Mouse (Mus musculus) myocyte (in vitro differentiated cells): ENCODE results near the gene Tex22. TPM values are rescaled to one million over a fixed set of nuclear protein-coding genes. Genes with fewer than 3 reads are reported as not detected.

Experiments
- H3K27me3 ChIP-seq: one replicate; pipeline ENCODE4 v1.6.1; 2011; ENCODE audit not compliant: control insufficient read depth, insufficient read depth, insufficient read length
- H3K36me3 ChIP-seq: one replicate; pipeline ENCODE4 v1.6.1; 2011; ENCODE audit not compliant: control insufficient read depth, insufficient read depth
- H3K4me2 ChIP-seq: one replicate; pipeline ENCODE4 v1.6.1; 2011; ENCODE audit warnings: low read depth, control low read depth
- H3K4me3 ChIP-seq: one replicate; pipeline ENCODE4 v1.5.1; 2011; ENCODE audit warnings: mild to moderate bottlenecking, control low read depth, moderate library complexity
- H3K79me2 ChIP-seq: one replicate; pipeline ENCODE4 v1.6.1; 2011; ENCODE audit not compliant: control insufficient read depth, insufficient read depth
- H3ac ChIP-seq: one replicate; pipeline ENCODE4 v1.6.1; 2011; ENCODE audit not compliant: control insufficient read depth, insufficient read length
- CEBPB ChIP-seq: IDR thresholded peaks from 2 replicates; pipeline ENCODE4 v1.6.1; 2011; ENCODE audit warnings: mild to moderate bottlenecking, moderate library complexity; ENCODE audit not compliant: poor library complexity, insufficient read depth, severe bottlenecking
- E2F4 ChIP-seq: IDR thresholded peaks from one replicate; pipeline ENCODE4 v1.6.1; 2011; ENCODE audit warnings: mild to moderate bottlenecking, control low read depth, moderate library complexity; ENCODE audit not compliant: insufficient read depth
- MAX ChIP-seq: IDR thresholded peaks from one replicate; pipeline ENCODE4 v1.6.1; 2011; ENCODE audit warnings: low read depth, mild to moderate bottlenecking, control low read depth
- MYOD1 ChIP-seq, 3 experiments: IDR thresholded peaks; one replicate each; pipeline ENCODE4 v1.6.1; 2011; ENCODE audit warnings: control low read depth in 2 of 3, low read depth in 2 of 3, mild to moderate bottlenecking in 2 of 3, moderate library complexity in 1 of 3; ENCODE audit not compliant: insufficient read length in 2 of 3, control insufficient read depth in 1 of 3
- MYOG ChIP-seq, 3 experiments: IDR thresholded peaks; one replicate each; pipeline ENCODE4 v1.6.1; 2011; ENCODE audit warnings: control low read depth in 2 of 3, low read depth in 2 of 3, mild to moderate bottlenecking in 2 of 3; ENCODE audit not compliant: insufficient read length in 2 of 3, control insufficient read depth in 1 of 3, insufficient read depth in 1 of 3
- POLR2A ChIP-seq: IDR thresholded peaks from one replicate; pipeline ENCODE4 v1.6.1; 2011; ENCODE audit warnings: low read depth, mild to moderate bottlenecking, control low read depth, moderate library complexity; ENCODE audit not compliant: insufficient read length
- POLR2AphosphoS2 ChIP-seq: IDR thresholded peaks from one replicate; pipeline ENCODE4 v1.6.1; 2011; ENCODE audit warnings: low read depth, control low read depth; ENCODE audit not compliant: insufficient read length
- REST ChIP-seq: IDR thresholded peaks from one replicate; pipeline ENCODE4 v1.6.1; 2011; ENCODE audit warnings: mild to moderate bottlenecking, control low read depth, moderate library complexity; ENCODE audit not compliant: insufficient read depth, insufficient read length
- SRF ChIP-seq: IDR thresholded peaks from one replicate; pipeline ENCODE4 v1.6.1; 2011; ENCODE audit warnings: low read depth; ENCODE audit not compliant: control insufficient read depth, insufficient read length
- TCF12 ChIP-seq: IDR thresholded peaks from one replicate; pipeline ENCODE4 v1.6.1; 2011; ENCODE audit warnings: mild to moderate bottlenecking, control low read depth; ENCODE audit not compliant: poor library complexity, insufficient read depth, severe bottlenecking
- TCF3 ChIP-seq: IDR thresholded peaks from one replicate; pipeline ENCODE4 v1.6.1; 2011; ENCODE audit warnings: low read depth, control low read depth; ENCODE audit not compliant: insufficient read length
- USF1 ChIP-seq: IDR thresholded peaks from one replicate; pipeline ENCODE4 v1.6.1; 2011; ENCODE audit warnings: low read depth, mild to moderate bottlenecking, control low read depth, moderate library complexity
- polyA plus RNA-seq: library from polyadenylated mRNA; unstranded; fragments of >200 nt; fragmentation: generic; extraction: Trizol; gene quantifications from one replicate; pipeline ENCODE4 v1.2.1, GENCODE M21; 2012; ENCODE audit warnings: missing spikeins

The Tex22 gene
- polyA plus RNA-seq, 1 experiment = 0.11 TPM

DNA sequence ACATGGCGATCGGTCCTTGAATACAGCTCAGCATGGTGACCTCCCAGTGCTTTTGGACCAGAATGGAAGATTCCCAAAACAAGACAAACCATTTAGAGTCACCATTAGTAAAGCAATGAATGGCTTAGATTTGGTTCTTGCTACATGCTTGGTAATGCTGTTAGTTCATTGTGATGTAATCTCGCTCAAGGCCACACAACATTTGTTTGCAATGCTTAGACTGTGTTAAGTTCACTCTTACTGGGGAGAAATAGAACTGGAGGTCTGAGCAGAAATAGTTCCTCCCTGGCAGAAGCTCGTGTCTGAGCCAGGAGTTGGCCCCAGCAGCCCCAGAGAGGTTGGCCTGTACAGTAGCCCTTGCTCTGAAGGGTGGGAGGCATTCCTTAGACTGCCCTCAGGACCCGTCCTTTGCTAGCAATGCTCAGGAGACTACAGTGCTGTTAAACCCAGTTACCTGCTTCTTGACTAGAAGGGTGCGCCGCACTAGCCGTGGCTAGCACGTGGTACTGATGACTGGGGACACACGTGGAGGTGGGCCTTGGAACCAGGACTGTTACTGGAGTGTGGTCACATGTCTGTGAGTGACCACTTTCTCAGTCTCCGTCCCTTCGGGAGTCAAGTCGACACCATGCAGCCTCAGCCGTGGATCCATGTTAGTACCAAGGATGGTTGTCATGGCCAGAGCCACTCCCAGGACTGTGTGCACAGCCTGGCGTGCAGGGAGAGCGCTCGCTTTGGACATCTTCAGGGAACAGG is 34.4 kb downstream of the Tex22 start:
- no peak for TF ChIP-seq REST
- TF ChIP-seq USF1 = no peak
- TF ChIP-seq MYOD1 (IDR thresholded peaks at IDR 0.05; ENCODE audit: control insufficient read depth in 1 of 3, insufficient read length in 2 of 3, low read depth in 2 of 3) = no peak
- TF ChIP-seq MAX = no peak
- TF ChIP-seq POLR2AphosphoS2 = no peak
- TF ChIP-seq CEBPB = no peak
- no peak for TF ChIP-seq TCF3
- no peak for TF ChIP-seq E2F4
- TF ChIP-seq TCF12 = no peak
- TF ChIP-seq MYOG (IDR thresholded peaks at IDR 0.05; ENCODE audit: control insufficient read depth in 1 of 3, insufficient read depth in 1 of 3, insufficient read length in 2 of 3, low read depth in 2 of 3) = no peak
- no peak for TF ChIP-seq POLR2A
- Histone ChIP-seq H3K4me3 (no peak overlapping the region), H3K36me3 (peaks cover 12% of the 10 kb centered on the region), H3K4me2 (no peak overlapping the region), H3K79me2 (peaks cover 78% of the 10 kb centered on the region), H3K27me3 (no peaks in the 10 kb centered on the region), H3ac (no peak overlapping the region)

DNA sequence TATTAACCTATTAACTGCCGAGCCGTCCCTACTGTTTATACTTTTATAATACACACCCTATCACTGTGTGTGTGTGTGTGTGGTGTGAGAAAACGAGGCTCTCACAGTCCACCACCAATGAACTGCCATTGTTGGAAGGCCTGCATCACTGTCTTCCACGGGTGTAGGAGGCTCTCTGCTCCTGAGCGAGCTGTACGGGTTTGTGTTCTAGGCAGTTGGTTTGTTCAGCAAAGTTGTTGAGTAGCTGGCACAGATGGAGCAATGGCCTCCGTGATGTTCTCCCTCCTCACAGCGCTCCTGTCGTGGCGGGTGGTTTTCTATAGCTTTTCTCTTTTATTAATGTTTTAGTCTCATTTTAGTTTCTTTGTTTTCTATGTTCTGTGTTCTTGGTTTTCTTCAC is 35.5 kb downstream of the Tex22 start:
- Histone ChIP-seq H3K27me3 (no peaks in the 10 kb centered on the region), H3ac (no peak overlapping the region), H3K36me3 (peaks cover 19% of the 10 kb centered on the region), H3K4me2 (no peak overlapping the region), H3K4me3 (no peak overlapping the region), H3K79me2 (peaks cover 67% of the 10 kb centered on the region)
- TF ChIP-seq MAX (no peak), TCF3 (no peak)

DNA sequence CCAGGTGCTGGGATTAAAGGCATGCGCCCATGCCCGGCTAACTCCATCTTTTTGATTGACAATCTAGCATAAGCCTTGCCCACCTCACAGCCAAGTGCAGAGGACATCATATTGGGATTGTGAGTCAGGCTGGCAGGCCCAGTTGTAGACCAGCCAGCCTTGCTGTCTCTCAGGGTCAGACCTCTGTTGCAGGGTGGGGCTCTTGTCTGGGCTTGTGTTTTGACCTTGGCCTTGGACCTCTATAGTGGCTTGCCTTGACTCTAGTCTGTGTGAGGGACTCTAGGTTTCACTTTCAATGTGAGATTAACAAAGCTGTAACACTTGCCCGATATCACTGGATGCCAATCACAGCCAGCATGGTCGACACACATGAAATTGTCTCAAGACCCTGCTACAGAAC is 39.8 kb downstream of the Tex22 start:
- no peaks in the 10 kb centered on the region for H3K27me3 ChIP-seq
- H3K4me3 ChIP-seq = no peak overlapping the region
- TF ChIP-seq POLR2AphosphoS2 = no peak
- TF ChIP-seq TCF3 = no peak
- TF ChIP-seq MYOG (IDR thresholded peaks at IDR 0.05; ENCODE audit: control insufficient read depth in 1 of 3, insufficient read depth in 1 of 3, insufficient read length in 2 of 3, low read depth in 2 of 3) = no peak
- no peak for TF ChIP-seq USF1
- TF ChIP-seq CEBPB = no peak
- no peak for TF ChIP-seq POLR2A
- peaks cover 25% of the 10 kb centered on the region for H3K79me2 ChIP-seq
- peaks cover 26% of the 10 kb centered on the region for H3K36me3 ChIP-seq
- no peak overlapping the region for H3K4me2 ChIP-seq
- H3ac ChIP-seq = no peak overlapping the region

DNA sequence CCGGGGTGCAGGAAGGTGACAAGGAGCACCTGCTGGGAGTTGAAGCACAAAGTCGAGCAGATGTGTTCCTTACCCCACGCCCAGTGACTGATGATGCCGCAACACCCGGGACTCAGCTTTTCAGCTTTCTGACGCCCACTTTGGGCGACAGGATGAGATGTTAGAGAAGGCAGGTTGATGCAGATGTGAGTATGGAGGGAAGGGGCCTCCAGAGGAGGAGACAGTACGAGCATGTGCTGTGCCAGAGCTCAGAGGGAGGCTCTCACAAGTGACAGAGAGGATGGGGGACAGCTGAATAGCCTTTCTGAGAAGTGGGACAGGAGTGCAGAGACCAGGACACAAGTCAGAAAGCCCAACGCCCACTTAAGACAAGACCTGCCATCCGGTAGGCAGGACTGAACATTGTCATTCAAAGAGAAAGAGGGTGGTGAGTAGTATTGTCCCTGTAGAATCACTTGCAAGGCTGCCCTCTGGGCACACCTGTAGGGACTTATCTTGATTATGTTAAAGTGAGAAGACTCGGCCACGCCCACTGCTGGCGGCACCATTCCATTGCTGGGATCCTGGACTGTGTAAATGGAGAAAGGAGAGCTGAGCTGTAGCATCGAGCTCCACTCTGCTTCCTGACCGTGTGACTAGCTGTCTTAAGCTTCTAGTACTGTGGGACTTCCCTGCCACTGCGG is 40.7 kb downstream of the Tex22 start:
- no peak for TF ChIP-seq SRF
- no peak for TF ChIP-seq MYOD1 (IDR thresholded peaks at IDR 0.05; ENCODE audit: control insufficient read depth in 1 of 3, insufficient read length in 2 of 3, low read depth in 2 of 3)
- TF ChIP-seq USF1 = no peak
- no peak for TF ChIP-seq REST
- TF ChIP-seq TCF3 = no peak
- no peak for TF ChIP-seq E2F4
- no peak for TF ChIP-seq MYOG (IDR thresholded peaks at IDR 0.05; ENCODE audit: control insufficient read depth in 1 of 3, insufficient read depth in 1 of 3, insufficient read length in 2 of 3, low read depth in 2 of 3)
- no peak for TF ChIP-seq CEBPB
- TF ChIP-seq POLR2AphosphoS2 = no peak
- no peak for TF ChIP-seq MAX
- no peak for TF ChIP-seq TCF12
- no peak for TF ChIP-seq POLR2A
- H3K4me2 ChIP-seq = no peak overlapping the region
- H3K36me3 ChIP-seq = peaks cover 26% of the 10 kb centered on the region
- no peak overlapping the region for H3ac ChIP-seq
- H3K27me3 ChIP-seq = no peaks in the 10 kb centered on the region
- H3K4me3 ChIP-seq = no peak overlapping the region
- peaks cover 17% of the 10 kb centered on the region for H3K79me2 ChIP-seq
